Mouse (Mus musculus) megakaryocyte, embryonic 14.5 days (primary cell): ENCODE data around the gene Napepld. TPM values are rescaled to one million over a fixed set of nuclear protein-coding genes. Genes with fewer than 3 reads are reported as not detected.
"Not testable (repeated sequence)": the region's sequence is repeated elsewhere in the genome, so short reads cannot be mapped to it uniquely, and the experiment has no call there.

Experiments used
- H3K27me3 ChIP-seq: replicated peaks from 2 replicates; pipeline ENCODE3; 2012; ENCODE audit warnings: inconsistent platforms
- H3K36me3 ChIP-seq: replicated peaks from 2 replicates; pipeline ENCODE3; 2012; ENCODE audit warnings: low read length, inconsistent platforms, mixed read lengths
- H3K4me1 ChIP-seq: 2 replicates; pipeline ENCODE4 v1.6.1; 2012; ENCODE audit warnings: inconsistent platforms
- H3K4me3 ChIP-seq: replicated peaks from 2 replicates; pipeline ENCODE3; 2012; ENCODE audit warnings: moderate library complexity, mild to moderate bottlenecking, inconsistent platforms
- H3K9me3 ChIP-seq: 2 replicates; pipeline ENCODE4 v1.6.1; 2012; ENCODE audit warnings: inconsistent platforms
- FLI1 ChIP-seq: IDR thresholded peaks from 2 replicates; pipeline ENCODE4 v1.6.1; 2012; ENCODE audit warnings: low read length, inconsistent platforms, mixed read lengths
- GATA1 ChIP-seq: IDR thresholded peaks from 3 replicates; pipeline ENCODE4 v1.6.1; 2012; ENCODE audit warnings: mixed read lengths, low read length, inconsistent platforms, borderline replicate concordance
- polyA plus RNA-seq: library from polyadenylated mRNA; stranded (reverse); fragments of >175 nt; gene quantifications from 2 replicates; pipeline ENCODE4 v1.2.3, GENCODE M21; 2012; ENCODE audit warnings: low replicate concordance; ENCODE audit not compliant: insufficient read depth

The Napepld gene
- polyA plus RNA-seq, 1 experiment: 0.17 TPM

- no peaks in the 10 kb centered on the region for H3K27me3 ChIP-seq
- no peak overlapping the region for H3K4me3 ChIP-seq
- H3K9me3 ChIP-seq: no peaks in the 10 kb centered on the region
- no peaks in the 10 kb centered on the region for H3K36me3 ChIP-seq
- TF ChIP-seq FLI1 (no peak), GATA1 (no peak)
- H3K4me1 ChIP-seq: peaks cover 7% of the 10 kb centered on the region; the same call in 1 of the 2 replicates
These were observed 84.7 kb downstream of the Napepld start for GRCm38 (mm10) chr5:21616450-21617009.

- not testable (repeated sequence) for H3K36me3 ChIP-seq, H3K4me3 ChIP-seq, H3K27me3 ChIP-seq, H3K9me3 ChIP-seq, H3K4me1 ChIP-seq
These were observed 86.9 kb downstream of the Napepld start for GRCm38 (mm10) chr5:21614299-21614698.

Other genes with a start within 250 kb of the Napepld start
- not detected in 2 replicates for gene Lrrc17, start 157.8 kb downstream of the Napepld start, polyA plus RNA-seq
- not detected in 2 replicates for gene Fbxl13, start 55.8 kb downstream of the Napepld start, polyA plus RNA-seq
- gene Armc10, start 55.6 kb downstream of the Napepld start, polyA plus RNA-seq: 17.2 and 24.5 TPM in 2 replicates
- gene Pmpcb, start 35.7 kb upstream of the Napepld start, polyA plus RNA-seq: 10.3 and 19.0 TPM in 2 replicates
- gene Dnajc2, start 83.9 kb upstream of the Napepld start, polyA plus RNA-seq: 26.1 and 38.7 TPM in 2 replicates
- gene Psmc2, start 83.9 kb upstream of the Napepld start, polyA plus RNA-seq: 9.0 TPM in 1 of 2 replicates, not detected in the other
- not detected in 2 replicates for gene Slc26a5, start 164.2 kb upstream of the Napepld start, polyA plus RNA-seq